Mouse (Mus musculus): ENCODE data around the gene Rbms1.

DNA sequence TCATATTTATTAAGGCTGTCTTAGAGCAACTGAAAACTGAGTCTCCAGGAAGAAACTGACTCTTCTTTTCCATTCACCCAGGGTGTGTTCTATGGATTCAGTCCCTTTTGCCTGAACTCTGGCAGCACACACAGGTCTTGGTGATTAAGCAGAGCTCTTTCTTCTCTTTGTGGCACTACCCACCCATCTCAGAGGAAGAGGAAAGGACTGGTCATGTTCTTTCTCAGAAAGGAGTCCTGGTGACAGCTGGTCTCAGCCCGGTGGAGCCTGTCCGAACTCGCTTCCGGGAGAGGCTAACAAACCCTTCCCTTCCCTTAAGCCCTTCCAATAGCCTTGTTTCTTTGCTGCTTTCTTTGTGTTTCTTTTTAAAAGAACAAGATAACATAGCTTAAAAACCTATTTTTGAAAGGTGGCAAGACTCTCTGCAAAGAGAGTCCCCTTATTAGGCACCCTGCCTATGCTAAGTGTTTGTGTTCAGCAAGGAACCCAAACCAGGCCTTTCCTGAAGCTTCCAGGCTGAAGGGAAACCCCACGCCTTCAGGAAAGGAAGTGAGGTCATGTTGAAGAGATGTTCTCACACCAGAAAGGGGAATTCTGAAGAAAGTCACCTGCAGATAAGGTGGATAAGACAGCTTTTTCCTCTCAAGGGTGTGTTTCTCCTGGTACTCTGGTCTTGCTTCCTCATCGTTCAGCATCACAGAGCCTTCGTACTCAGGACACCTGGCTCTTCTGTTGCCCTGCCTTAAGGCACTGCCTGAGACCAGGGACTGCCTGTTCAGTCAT is 251.7 kb downstream of the Rbms1 start:
- TF ChIP-seq GATA1 (IDR thresholded peaks at IDR 0.05; ENCODE audit: low read length) (no peak), TAL1 (IDR thresholded peaks at IDR 0.05; ENCODE audit: low read length) (no peak)

Data from erythroblast, embryonic 14.5 days (primary cell).